Mouse (Mus musculus): ENCODE data around the gene Slc50a1.

DNA sequence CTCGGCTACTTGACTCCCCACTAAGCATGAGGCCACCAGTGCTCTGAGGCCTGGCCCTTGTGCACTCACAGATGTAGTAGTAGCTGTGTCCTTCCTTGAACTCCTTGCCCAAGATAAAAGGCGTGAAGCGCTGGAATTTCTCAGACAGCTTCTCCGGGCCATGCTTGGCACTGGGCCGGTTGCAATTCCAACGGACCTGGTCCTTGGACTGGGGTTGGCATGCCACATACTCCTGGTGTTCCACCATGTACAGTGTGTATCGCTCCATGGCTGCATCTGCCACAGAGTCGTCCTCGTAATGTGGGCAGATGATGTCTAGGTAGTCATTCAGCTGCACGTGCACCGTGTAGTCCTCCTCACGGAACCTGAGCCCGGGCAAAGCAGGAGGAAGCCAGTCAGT lies 5.7 kb upstream of the Slc50a1 start:
- TF ChIP-seq POLR2A (IDR thresholded peaks at IDR 0.05; ENCODE audit: borderline replicate concordance, extremely low read depth, low read depth, low read length) = 0 out of 2 replicates have a peak, but pooled peaks have one; percentile 13
- no peak for TF ChIP-seq CTCF (IDR thresholded peaks at IDR 0.05; ENCODE audit: insufficient read depth, low read length)
